Mouse (Mus musculus) heart, adult 2 months (tissue): ENCODE data around the gene Pitx3.

Source experiments
- CTCF ChIP-seq: fragments of 200-600 bp; IDR thresholded peaks from 2 replicates; pipeline ENCODE4 v1.8.1; 2022; ENCODE audit warnings: antibody characterized with exemption, mild to moderate bottlenecking, moderate library complexity
- POLR2A ChIP-seq: fragments of 200-500 bp; IDR thresholded peaks from 2 replicates; pipeline ENCODE4 v1.6.1; 2011; ENCODE audit warnings: mild to moderate bottlenecking, low read depth, low read length, control low read depth; ENCODE audit not compliant: insufficient read depth

DNA sequence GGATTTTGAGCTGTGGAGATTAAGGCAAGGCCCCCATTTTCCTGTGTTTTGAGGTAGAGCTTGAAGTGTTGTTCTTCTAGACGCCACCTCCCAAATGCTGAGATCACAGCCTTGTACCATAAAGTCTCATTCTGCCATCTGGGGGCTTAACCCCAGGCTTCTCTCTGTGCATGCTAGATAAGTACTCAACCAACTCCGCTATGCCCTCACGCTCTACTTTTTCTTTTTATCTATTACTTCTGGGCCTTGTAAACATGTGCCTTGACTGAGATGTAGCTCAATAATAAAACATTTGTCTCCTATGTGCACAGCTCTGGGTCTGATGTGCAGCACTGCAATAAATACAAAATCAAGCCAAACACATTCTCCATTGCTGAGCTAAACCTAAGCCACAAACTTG, 28.7 kb downstream of the Pitx3 start:
- TF ChIP-seq CTCF (no peak), POLR2A (no peak)
